Mouse (Mus musculus): ENCODE measurements at regions not wholly inside any gene's neighbourhood (a gene's known extent, or its start where the extent isn't known, plus 50 kb on each side); places are given as distances from the start of the nearest gene placed in this dataset.

DNA sequence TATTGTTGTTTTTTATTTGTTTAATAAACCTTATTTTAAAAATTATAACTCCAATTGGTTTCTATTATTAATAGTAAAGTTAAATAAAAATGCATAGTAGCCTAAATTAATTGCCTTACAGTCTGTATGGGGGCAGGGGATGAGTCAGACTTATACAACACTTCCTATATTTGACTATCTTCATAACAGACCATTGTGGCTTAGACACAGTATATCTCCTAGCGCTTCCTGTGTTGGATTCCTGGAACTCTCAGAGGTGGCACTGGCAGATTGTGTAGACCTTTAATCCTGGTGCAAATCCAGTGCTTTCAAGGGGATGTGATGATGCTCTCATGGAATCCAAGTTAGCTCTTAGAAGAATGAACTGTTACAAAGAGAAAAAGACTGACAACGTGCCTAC lies 154.2 kb upstream of the P2ry1 start:
- TF ChIP-seq GATA4 (IDR thresholded peaks at IDR 0.05; ENCODE audit: insufficient replicate concordance, low read length) = no peak

DNA sequence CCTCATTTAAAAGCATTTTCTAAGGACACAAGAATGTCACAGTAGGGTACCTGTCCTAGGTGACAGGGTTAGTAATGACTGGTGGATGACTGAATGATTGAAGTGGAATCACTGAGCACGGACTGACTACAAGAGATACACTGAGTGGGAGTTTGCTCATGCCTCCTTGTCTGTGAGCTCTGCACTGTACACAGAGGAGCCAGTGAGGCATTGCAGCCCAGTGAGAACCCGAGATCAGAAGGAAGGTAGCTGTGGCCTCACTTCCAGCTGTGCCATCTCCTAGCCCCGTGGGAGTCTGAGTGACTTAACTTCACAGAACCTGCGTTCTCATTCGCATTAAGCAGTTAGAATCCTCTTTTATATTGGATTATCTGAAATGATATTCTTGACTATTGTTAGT lies 148.8 kb upstream of the P2ry1 start:
- no peak for TF ChIP-seq GATA4 (IDR thresholded peaks at IDR 0.05; ENCODE audit: insufficient replicate concordance, low read length)

DNA sequence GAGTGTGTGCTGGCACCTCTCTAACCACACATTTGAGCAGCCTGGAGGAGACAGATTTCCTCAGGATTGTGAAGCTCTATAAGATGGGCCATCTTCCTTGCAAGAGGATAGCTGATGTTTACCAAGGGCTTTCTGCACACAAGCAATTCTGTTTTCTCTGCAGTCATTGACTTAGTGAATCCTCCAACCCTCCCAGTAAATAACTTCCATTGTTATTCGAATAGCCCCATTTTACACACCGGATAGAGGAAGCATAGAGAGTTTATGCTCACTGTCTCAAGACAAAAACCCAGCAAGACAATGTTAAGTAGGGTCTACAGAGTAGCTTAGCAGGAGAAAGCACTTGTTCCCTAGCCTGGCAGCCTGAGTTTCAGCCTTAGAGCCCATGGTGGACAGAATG lies 146.9 kb upstream of the P2ry1 start:
- no peak for TF ChIP-seq GATA4 (IDR thresholded peaks at IDR 0.05; ENCODE audit: insufficient replicate concordance, low read length)

DNA sequence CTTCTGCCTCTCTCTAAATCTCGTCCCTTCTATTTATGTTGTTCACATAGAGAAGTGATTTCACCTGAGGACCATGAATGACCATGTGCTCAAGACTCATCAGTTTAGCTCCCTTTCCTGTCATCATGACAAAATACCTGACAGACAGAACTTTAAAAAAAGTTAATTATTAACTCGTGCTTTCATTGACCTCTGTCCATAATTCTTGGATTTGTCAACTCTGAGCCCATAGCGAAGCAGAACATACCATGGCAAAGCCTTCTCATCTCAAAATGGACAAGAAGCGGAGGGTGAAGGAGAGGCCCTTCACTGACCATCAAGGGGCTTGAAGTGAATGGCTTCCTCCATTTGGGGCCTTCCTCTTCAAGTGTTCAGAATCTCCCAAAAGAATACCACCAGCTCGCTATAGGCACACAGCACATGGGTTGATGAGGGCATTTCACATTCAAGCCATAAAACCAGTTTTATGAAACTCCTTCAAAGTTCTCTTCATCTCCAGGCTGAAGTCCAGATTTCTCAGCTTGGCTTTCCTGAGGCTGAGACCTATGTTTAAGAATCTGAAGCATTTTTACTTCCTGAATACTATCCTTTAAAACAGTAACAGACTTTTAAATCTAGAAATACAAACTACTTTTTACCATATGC lies 144.0 kb upstream of the P2ry1 start:
- TF ChIP-seq GATA4 (IDR thresholded peaks at IDR 0.05; ENCODE audit: insufficient replicate concordance, low read length) = no peak

DNA sequence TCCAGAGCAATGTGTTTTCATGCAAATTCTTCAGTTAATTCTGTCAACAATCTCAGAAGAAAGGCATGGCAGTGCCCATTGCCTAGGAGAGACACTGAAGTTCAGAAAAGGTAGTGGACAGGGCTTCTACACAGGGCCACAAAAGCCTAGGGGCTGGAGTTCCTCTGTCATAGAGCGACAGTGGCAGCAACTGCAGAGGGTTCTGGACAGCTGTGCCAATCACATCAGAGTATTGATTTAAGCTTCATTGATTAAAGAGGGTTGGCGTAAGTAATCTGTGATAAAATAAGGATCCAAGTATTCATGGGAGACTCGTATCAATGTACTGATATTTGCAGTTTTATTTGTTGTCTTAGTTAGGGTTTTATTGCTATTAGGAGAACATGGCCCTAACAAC lies 143.5 kb upstream of the P2ry1 start:
- TF ChIP-seq GATA4 (IDR thresholded peaks at IDR 0.05; ENCODE audit: insufficient replicate concordance, low read length) = no peak

DNA sequence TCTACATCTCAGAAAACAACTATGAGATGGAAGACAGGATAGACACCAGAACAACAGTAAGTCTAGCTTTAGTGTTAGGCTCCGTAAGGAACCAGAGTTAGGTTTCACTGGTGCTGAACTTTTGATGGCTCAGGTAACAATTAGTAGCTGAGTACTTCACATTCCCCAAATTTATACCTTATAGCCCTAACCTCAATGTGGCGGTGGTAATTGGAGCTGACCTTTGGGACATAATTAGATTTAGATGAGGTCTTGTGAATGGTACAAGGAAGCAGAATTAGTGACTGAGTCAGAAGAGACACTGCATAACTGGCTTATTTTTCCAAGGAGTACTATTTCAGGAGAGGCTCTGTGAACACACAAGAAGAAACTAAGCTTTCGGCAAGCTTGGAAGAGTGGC lies 123.7 kb upstream of the P2ry1 start:
- TF ChIP-seq GATA4 (IDR thresholded peaks at IDR 0.05; ENCODE audit: insufficient replicate concordance, low read length) = no peak

DNA sequence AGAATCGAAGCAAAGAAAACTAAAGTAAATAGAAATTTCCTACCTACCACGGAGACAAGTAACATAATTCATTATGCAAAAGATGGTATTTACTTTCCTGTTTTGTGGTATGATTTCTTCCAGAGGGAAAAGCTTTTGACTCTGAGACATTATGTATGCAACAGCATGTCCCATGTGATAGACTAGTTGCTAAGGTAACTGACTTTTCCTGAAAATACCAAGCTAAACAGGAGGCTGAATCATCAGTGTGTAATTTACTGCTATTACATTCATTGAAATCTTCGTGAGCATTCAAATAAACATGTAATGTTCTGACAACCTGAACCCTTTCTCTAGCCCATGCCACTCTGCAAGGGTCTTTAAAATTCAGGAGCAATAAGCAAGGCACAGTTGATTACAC lies 118.6 kb upstream of the P2ry1 start:
- no peak for TF ChIP-seq GATA4 (IDR thresholded peaks at IDR 0.05; ENCODE audit: insufficient replicate concordance, low read length)

DNA sequence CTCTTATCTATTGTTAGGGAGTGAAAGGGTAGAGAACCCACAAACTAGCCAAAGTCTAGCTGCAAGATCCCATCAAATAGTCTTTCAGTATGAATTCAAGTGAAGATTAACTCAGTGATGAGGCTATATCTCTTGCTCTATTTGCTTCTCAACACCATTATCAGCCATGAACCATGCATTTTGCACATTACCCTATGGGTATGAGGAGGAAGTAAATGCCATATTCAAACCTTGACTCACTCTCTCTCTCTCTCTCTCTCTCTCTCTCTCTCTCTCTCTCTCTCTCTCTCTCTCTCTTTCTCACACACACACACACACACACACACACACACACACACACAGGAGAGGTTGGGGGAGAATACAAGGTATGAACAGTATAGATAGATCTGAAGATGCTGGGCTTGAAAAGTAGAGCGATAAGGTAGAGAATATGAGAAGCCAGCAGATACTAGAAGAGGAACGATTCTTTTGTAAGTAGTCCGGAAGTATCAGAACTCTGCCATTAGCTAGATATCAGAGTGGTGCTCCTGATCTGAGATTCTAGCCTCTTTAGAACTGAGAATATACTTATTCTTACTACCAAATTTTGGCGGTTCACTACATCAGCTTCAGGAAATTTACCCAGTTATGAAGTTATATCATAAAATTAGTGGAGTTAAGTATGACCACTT lies 113.3 kb upstream of the P2ry1 start:
- no peak for TF ChIP-seq GATA4 (IDR thresholded peaks at IDR 0.05; ENCODE audit: insufficient replicate concordance, low read length)

DNA sequence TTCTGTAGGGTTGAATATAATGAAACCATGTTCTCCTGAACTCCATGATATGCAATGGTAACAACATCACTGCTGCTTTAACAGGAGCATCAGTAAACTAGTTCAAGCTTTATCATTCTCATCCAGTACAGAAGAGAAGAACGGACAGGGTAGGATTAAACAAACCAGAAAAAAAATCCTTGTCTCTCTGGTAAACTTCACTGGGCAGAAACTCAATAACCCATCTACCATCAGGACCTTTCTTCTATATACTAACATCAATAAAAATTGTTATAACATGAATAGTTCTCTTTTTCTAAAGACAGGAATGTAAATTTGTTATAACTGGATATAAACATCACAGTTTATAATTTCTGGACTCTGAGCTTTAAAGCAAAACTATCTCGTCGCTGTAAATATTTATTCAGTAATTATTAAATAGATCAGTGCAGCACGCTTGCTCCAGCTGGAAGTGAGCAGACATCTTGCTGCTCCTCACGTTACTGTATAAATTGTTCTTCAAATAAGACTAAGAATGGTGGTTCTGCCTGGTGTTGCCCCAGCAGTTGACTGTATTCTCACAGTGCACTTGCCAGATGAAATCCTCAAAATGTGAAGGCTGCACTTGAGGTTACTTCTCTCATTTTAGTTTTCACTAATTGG lies 104.8 kb upstream of the P2ry1 start:
- TF ChIP-seq GATA4 (IDR thresholded peaks at IDR 0.05; ENCODE audit: insufficient replicate concordance, low read length) = no peak

DNA sequence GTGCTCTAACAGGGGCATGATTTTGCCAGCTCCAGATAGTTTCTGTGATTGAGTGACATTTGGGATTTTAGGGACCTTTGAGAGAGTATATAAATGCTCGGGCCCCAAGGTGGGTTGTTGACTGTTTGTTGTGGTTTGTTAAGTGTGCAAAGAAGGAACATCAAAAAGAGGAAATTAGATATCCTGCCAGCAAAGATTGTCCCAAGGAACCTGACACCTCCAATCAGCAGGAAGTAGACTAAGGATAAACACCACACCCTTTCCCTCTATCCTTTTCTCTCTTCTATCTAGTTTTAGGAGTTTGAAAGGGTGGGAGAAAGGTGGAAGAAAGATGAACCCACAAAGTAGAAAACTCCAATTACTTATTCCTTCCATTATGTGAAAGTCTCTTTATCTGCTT lies 103.9 kb upstream of the P2ry1 start:
- TF ChIP-seq GATA4 (IDR thresholded peaks at IDR 0.05; ENCODE audit: insufficient replicate concordance, low read length) = no peak

DNA sequence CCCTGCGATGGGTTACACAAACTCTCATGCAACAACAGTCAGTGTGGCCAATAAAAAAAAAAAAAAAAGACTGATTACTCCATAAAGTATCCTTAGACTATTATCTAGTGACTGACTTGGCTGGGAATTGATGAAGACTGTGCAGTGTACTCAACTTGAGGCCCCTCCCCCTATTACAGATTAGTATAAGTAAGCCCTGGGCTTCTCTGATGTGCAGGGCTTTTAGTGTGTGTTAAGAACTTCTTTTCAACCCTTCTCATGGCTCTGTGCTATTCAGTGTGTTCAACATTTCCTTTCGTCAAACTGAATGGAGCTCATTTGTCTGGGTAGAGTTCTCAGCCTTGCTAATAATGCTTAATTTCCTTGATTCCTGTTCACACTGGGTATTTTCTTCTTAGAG lies 101.0 kb upstream of the P2ry1 start:
- no peak for TF ChIP-seq GATA4 (IDR thresholded peaks at IDR 0.05; ENCODE audit: insufficient replicate concordance, low read length)

DNA sequence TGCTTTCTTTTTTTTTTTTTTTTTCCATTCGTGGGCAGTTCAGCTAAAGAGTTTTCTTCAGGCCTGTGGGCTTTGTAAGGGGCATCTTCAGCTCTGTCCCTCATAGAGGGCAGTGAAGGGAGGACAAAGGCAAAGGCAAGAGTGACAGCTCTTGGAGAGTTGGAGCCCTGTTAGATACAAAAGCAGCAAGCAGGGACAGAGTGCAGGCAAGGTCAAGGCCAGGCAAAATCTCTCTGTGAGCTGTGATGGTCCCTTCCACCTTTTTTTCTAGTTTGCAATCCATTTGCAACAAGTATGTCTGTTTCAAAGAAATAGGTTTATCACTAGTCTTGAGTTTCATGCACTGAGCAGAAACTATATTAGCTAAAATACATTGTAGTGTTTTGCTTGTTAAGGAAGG lies 86.2 kb upstream of the P2ry1 start:
- no peak for TF ChIP-seq GATA4 (IDR thresholded peaks at IDR 0.05; ENCODE audit: insufficient replicate concordance, low read length)

DNA sequence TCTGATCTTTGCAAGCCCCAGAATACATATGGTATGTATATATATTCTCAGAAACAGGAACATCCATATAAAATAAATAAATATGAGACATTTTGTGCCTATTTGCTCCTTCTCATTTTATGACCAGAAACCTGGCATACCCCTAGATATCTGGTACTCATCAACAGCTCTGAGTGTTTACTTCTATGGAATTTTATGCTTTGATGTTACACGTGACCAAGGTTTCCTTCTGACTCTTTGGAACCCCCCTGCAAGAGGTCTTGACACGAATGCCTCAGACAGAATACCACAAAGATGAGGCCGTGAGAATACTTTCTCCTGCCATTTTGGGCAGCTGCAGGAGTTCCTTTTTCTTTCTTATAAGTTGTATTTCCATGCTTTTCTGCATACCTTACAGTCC lies 85.3 kb upstream of the P2ry1 start:
- no peak for TF ChIP-seq GATA4 (IDR thresholded peaks at IDR 0.05; ENCODE audit: insufficient replicate concordance, low read length)

DNA sequence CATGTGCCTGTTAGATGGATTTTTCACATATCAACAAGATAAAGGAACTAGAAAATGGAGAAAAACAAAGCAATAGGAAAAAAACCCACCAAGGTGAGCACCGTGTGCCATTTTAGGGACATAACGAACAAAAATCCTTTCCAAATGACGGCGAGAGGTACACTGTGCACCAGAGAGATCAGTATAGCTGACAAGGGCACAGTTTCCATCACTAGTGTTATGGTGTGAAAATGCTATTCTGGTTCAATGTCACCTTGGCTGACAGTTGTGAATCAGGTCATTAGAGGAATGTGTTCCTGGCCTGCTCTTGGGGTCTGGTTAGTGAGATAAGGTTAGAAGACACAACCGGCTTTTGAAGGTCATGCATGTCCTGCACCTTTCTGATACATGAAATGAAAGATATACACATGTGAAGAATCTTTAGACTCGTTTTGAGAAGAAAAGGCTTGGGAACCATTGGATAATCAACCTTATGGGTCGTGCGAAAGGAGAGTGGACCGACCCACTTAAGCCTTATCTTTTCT lies 76.5 kb upstream of the P2ry1 start:
- no peak for TF ChIP-seq GATA4 (IDR thresholded peaks at IDR 0.05; ENCODE audit: insufficient replicate concordance, low read length)

DNA sequence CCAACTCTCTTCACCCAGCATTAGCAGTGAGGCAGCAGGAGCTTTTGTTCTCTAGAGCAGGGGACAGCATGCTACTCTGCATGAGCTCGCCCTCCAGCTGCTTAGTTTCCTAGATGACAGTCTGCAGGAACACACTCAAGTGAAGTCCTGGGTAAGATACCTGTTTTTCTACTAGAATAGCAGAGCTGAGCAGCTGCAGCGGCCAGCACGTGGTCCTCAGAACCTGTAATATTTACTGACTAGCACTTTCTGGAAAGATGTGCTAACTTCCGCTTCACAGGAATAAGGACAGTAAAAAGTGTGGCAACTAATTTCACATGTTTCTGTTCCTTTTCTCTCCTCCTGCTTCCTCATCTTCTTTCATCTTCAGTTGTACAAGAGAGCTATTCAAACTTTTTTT lies 73.7 kb upstream of the P2ry1 start:
- no peak for TF ChIP-seq GATA4 (IDR thresholded peaks at IDR 0.05; ENCODE audit: insufficient replicate concordance, low read length)

DNA sequence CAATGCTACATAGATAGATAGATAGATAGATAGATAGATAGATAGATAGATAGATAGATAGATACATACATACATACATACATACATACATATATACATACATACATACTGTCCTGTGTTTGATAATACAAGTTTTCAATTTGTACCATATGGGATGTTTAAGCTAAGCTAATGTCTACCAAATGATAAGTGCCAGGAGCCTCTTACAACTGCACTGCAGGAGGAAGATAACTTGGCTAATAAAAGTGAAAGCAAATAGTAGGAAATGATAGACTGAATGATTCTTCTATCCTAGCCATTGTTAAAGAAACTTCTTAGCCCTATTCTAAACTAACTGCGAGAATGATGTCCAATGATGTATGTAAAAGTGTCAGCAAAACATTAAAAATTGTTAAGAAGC lies 68.1 kb upstream of the P2ry1 start:
- no peak for TF ChIP-seq GATA4 (IDR thresholded peaks at IDR 0.05; ENCODE audit: insufficient replicate concordance, low read length)
